Mouse (Mus musculus) embryonic stem cell, embryonic (primary cell): ENCODE results near the gene Def6.

ENCODE experiments used
- CTCF ChIA-PET, 4 experiments: fragments of 300-600 bp in 2 of 4; fragments of 350-600 bp in 2 of 4; sonication (Branson Sonifier 250); formaldehyde crosslinking; loops; one replicate each; lab custom pipeline; 2022; ENCODE audit warnings: inconsistent platforms in 2 of 4; lab: Charles Lee
- POLR2A ChIA-PET, 4 experiments: fragments of 300-600 bp in 2 of 4; fragments of 350-600 bp in 2 of 4; sonication (Branson Sonifier 250); formaldehyde crosslinking; loops; one replicate each; lab custom pipeline; 2022; ENCODE audit warnings: antibody characterized with exemption in 4 of 4, inconsistent platforms in 1 of 4; lab: Charles Lee

Def6 gene

DNA sequence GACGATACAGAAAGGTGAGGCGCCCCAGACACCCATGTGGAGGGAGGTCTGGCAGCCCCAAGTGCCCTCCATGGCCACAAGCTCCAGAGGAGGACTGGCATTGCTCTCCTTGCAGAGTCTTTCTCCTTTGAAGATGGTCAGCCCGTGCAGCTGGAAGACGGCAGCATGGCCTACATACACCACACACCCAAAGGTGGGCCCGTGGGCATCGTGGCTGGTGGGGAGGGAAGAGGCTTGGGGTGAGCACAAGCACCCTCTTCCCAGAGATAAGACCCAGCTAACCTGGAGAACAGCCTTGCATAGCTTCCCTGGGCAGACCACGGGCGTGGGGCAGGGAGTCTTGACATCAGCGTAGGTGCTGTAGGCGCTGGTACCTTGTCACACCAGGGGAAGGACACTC, 12.5 kb upstream of the Def6 start:
- ChIA-PET POLR2A (interaction anchor here in 2 of 4 experiments (0.7 to 1.7 kb wide), 5 partner anchors 10 to 119 kb away, joined by 3 to 7 read pairs (median 4); partner anchors contain the start of gene Def6 (in 1 of the 2)), CTCF (interaction anchor here (1.0 to 2.8 kb wide), 7 partner anchors 9 to 95 kb away, joined by 3 to 15 read pairs (median 3); no protein-coding TSS in a partner anchor)

DNA sequence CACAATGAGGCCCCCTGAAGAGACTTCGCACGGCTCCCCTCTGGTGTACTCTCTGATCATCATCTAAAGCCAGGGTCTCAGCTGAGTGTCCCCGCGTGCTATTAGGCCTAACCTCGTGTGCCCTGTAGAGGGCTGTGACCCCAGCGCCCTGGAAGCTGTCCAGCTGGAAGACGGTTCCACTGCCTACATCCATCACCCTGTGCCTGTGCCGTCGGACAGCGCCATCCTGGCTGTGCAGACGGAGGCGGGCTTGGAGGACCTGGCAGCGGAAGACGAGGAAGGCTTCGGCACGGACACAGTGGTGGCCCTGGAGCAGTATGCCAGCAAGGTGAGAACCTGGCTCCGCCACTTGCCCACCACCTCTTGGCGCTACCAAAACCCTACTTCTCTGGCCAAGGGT, 9.9 kb upstream of the Def6 start:
- POLR2A ChIA-PET: interaction anchor here in 2 of 4 experiments (0.7 to 2.7 kb wide), 5 partner anchors 10 to 134 kb away, joined by 3 to 11 read pairs (median 6); partner anchors contain the start of gene Def6 (in 2 of the 2)
- CTCF ChIA-PET: interaction anchor here (0.5 to 2.1 kb wide), 9 partner anchors 9 to 1246 kb away, joined by 3 to 11 read pairs (median 4); partner anchors contain the start of genes Def6 (in 1 of the 4) and Ppard (in 1 of the 4)

DNA sequence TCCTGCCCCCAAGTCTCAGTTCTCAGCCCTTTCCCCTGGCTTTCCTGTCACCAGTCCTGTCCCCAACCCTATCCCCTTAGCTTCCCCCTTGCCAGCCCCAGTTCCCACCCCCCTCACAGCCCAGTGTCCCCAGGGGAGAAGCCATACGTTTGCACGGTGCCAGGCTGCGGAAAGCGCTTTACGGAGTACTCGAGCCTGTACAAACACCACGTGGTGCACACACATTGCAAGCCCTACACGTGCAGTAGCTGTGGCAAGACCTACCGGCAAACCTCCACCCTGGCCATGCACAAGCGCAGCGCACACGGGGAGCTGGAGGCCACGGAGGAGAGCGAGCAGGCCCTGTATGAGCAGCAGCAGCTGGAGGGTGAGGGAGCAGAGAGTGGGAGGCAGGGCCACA, 5.6 kb upstream of the Def6 start:
- CTCF ChIA-PET: interaction anchor here in 3 of 4 experiments (0.6 to 3.6 kb wide), 8 partner anchors 11 to 571 kb away, joined by 3 to 24 read pairs (median 4); no protein-coding TSS in a partner anchor
- POLR2A ChIA-PET: interaction anchor here in 3 of 4 experiments (0.5 to 2.4 kb wide), 6 partner anchors 11 to 115 kb away, joined by 3 to 6 read pairs (median 3); partner anchors contain the start of gene Ppard (in 1 of the 3)

DNA sequence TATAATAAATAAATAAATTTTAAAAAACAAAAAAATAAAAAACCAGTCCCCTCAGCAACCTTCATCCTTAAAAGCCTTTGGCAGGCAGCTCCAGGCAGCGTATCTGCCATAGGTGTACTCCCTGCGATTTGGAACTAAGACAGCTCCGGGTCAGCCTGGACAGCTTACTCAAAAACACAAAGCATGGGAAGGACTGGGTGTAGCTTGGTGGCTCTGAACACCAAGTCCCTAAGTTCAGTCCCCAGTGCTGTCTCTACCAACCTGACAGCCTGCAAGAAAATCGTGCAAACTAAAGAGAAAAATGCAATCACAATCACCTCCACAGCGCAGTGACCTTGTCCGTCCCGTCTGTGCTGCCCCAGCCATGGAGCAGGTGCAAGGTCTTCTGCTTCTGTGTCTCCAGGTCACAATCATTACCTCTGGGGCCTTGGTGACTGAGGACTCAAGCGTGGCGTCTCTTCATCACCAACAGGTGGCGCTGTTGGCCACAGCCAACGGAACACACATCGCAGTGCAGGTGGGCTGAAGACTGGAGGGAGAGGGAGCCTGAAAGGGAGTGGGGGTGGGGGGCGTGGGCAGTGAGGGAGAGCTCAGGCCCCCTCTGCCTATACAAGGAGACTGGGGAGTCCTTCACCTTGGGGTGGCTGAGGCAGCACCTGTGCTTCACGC, 3.4 kb upstream of the Def6 start:
- CTCF ChIA-PET: interaction anchor here (0.5 to 1.7 kb wide), 37 partner anchors 8 to 227 kb away, joined by 3 to 16 read pairs (median 4); partner anchors contain the start of gene Ppard (in 1 of the 4)
- POLR2A ChIA-PET: interaction anchor here (0.5 to 2.0 kb wide), 12 partner anchors 8 to 802 kb away, joined by 3 to 8 read pairs (median 3); partner anchors contain the start of gene Uhrf1bp1 (in 1 of the 4)

DNA sequence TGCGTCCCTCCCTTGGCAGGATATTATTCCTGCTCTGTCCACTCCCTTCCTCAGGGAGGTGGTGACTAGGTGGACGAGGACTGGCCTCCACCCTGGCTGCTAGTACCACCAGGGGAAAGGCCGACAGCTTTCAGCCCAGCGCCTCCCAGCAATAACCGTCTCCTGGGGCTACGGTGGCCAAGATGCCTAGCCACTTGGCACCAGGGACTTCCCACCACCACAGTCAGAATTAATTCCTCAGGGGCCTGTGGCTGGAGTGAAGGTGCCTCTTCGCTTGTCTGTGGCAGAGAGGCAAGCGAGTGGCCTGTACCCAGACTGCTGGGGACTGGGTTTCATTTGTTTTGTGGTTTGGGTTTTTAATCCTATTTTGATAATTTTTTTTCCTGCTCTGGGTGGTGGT, 2.1 kb upstream of the Def6 start:
- POLR2A ChIA-PET: interaction anchor here in 3 of 4 experiments (1.3 to 1.7 kb wide), 3 partner anchors 9 to 56 kb away, joined by 3 to 8 read pairs (median 3); no protein-coding TSS in a partner anchor
- CTCF ChIA-PET: interaction anchor here in 3 of 4 experiments (0.8 to 1.7 kb wide), 8 partner anchors 16 to 185 kb away, joined by 3 to 5 read pairs (median 3); partner anchors contain the start of gene Ppard (in 1 of the 3)

DNA sequence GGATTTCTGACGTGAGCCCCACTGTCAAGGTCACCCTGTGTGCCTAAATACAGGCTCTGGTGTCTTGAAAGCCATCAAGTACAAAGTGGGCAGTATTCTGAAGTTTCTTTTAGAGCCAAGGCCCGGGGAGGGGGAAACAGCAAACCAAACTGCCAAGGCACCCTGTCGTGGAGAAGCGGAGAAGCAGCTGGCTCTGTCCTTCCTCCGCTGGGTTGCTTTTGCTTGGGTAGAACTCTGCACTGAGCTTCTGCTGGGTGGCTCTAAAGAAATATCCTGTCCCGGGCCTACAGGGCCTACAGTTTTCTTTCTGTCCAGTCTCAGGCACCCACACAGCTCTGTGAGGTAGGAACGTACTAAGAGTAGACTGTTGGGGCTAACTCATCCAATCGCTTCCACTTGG, 486 bp upstream of the Def6 start:
- ChIA-PET CTCF (interaction anchor here (0.5 to 3.5 kb wide), 53 partner anchors 7 to 964 kb away, joined by 3 to 57 read pairs (median 4); partner anchors contain the start of genes Ppard (in 2 of the 4), Fance (in 1 of the 4), Rpl10a (in 1 of the 4) and Tcp11 (in 1 of the 4)), POLR2A (interaction anchor here (0.5 to 3.2 kb wide), 66 partner anchors 8 to 528 kb away, joined by 3 to 50 read pairs (median 4); partner anchors contain the start of genes Fance (in 2 of the 4), Ppard (in 1 of the 4), Rpl10a (in 1 of the 4) and Scube3 (in 1 of the 4))

DNA sequence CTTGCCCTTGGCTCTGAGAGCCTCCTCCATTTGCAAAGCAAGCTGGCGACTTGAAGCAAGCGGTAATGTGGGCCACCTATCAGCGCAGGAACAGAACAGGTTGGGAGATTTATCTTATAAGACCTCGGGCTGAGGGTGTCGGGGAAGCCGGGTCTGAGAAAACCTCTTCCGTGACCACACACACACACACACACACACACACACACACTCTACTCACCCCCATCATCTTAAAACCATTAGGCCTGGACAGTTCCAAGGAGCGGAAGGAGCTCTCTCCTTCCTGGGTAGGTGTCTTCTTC, 685 bp downstream of the Def6 start:
- ChIA-PET CTCF (interaction anchor here (0.5 to 3.5 kb wide), 31 partner anchors 8 to 948 kb away, joined by 3 to 57 read pairs (median 4); partner anchors contain the start of genes Ppard (in 2 of the 4), Fance (in 1 of the 4) and Tcp11 (in 1 of the 4)), POLR2A (interaction anchor here (0.6 to 3.2 kb wide), 47 partner anchors 7 to 415 kb away, joined by 3 to 50 read pairs (median 4); partner anchors contain the start of genes Fance (in 1 of the 4), Ppard (in 1 of the 4), Rpl10a (in 1 of the 4) and Tcp11 (in 1 of the 4))

DNA sequence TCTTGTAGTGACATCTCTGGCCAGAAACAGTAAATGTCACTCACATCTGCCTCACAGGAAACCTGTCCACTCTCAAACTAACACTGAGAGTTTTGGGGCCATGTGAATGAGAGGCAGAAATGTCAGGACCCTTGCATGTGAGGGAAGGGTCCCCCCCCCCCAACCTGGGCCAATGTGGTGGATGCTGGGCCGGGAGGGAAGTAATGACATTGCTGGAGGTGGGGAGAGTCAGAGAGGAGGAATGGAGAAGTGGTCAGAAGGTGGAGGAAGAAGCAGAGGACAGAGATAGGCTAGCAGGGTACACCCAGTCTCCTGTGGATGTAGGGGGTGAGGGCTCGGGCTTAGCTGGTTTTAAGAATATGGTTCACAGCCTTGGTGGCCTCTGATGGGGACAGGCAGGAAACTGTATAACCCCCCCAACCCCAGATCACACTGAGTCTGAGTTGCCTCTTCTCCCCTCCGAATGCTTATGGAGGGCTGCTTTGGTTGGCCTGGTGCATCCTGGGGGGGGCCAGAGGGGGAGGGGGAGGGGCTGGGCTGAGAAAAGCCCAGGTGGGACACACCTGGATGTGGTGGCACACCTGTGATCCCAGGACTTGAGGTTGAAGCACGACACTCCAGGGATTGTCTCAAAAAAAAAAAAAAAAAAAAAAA, 2.0 kb downstream of the Def6 start:
- CTCF ChIA-PET: interaction anchor here in 1 of 4 experiments (3.5 kb wide), 1 partner anchor 15 kb away, joined by 57 read pairs; no protein-coding TSS in a partner anchor
- POLR2A ChIA-PET: interaction anchor here in 2 of 4 experiments (0.5 to 3.0 kb wide), 5 partner anchors 11 to 113 kb away, joined by 3 to 11 read pairs (median 3); partner anchors contain the start of gene Fance (in 1 of the 2)

DNA sequence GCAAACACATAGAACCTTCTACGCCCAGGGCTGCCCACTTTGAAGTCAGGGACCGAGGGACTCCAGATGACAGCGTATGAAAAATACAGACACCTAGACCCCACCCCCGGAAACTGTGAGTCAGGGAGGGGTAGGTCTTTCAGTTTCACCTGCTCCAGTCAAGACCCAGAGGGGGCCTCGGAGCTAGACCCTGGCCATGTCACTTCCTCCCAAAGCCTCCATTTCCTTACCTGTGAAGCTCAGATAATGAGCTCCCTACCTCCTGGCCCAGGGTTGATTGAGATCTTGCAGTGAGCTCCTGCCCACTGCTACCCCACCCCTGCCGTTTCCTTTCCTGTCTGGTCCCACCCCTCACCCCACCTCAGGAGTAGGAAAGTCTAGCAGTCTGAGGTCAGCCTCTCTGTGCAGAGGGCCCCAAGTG, 4.4 kb downstream of the Def6 start:
- ChIA-PET POLR2A (interaction anchor here in 3 of 4 experiments (0.5 to 3.9 kb wide), 38 partner anchors 8 to 356 kb away, joined by 3 to 48 read pairs (median 4); partner anchors contain the start of genes Fance (in 1 of the 3), Ppard (in 1 of the 3) and Uhrf1bp1 (in 1 of the 3)), CTCF (interaction anchor here (0.6 to 3.3 kb wide), 18 partner anchors 8 to 936 kb away, joined by 3 to 24 read pairs (median 6); partner anchors contain the start of gene Ppard (in 1 of the 4))

DNA sequence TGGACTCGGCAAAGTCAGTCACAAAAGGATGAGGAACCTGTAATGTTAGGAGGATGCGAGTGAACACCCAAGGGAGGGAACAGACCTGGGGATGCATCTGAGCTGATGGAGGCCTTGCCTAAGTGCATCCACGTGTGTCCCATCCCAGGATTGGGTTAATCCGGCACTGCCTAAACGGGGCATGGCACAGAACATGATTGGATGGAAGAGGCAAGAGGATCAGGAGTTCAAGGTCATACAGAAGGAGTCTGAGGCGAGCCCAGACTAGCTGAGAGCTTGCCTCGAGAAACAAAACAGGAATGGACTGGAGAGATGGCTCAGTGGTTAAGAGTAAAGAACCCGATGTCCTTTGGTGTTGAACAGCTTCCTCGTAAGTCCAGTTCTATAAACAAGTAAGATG, 4.8 kb downstream of the Def6 start:
- CTCF ChIA-PET: interaction anchor here (0.5 to 3.3 kb wide), 36 partner anchors 8 to 936 kb away, joined by 3 to 24 read pairs (median 4); partner anchors contain the start of genes Ppard (in 1 of the 4) and Tcp11 (in 1 of the 4)
- POLR2A ChIA-PET: interaction anchor here in 3 of 4 experiments (0.5 to 3.9 kb wide), 44 partner anchors 8 to 356 kb away, joined by 3 to 48 read pairs (median 4); partner anchors contain the start of genes Fance (in 1 of the 3), Ppard (in 1 of the 3), Tcp11 (in 1 of the 3) and Uhrf1bp1 (in 1 of the 3)

DNA sequence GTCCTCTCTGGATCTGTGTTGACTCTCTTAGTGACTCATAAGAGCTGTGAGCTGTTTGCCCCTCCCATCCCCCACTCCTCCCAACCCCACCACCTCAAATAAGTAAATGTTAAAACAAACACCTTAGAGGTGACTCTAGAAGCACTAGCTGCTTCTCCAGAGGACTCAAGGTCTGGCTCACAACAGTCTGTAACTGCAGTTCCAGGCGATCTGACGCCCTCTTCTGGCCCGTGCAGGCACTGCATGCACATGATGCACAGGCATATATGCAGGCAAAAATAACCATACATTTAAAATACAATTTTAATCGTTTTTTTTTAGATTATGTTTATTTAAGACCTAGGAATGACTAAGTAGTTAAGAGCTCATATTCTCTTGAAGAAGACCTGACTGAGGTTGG, 5.7 kb downstream of the Def6 start:
- CTCF ChIA-PET: interaction anchor here (0.5 to 3.3 kb wide), 60 partner anchors 8 to 424 kb away, joined by 3 to 24 read pairs (median 4); partner anchors contain the start of genes Ppard (in 2 of the 4) and Tcp11 (in 2 of the 4)
- POLR2A ChIA-PET: interaction anchor here in 3 of 4 experiments (0.6 to 3.9 kb wide), 29 partner anchors 9 to 133 kb away, joined by 3 to 48 read pairs (median 4); partner anchors contain the start of genes Fance (in 1 of the 3), Ppard (in 1 of the 3) and Tcp11 (in 1 of the 3)

DNA sequence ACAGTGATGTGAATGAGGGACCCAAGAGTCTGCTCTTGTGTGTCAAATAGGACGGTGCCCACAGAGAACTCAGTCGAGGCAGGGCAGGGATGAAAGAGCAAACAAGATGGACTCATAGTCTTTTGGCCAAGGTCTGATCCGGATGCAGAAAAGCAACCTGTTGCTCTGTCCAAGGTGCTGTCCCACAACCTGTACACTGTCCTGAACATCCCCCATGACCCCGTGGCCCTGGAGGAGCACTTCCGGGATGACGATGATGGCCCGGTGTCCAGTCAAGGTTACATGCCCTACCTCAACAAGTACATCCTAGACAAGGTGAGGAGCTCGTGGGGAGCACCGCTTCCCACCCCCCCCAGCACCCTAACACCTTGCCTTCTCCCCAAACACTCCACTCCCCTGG, 9.2 kb downstream of the Def6 start:
- ChIA-PET CTCF (interaction anchor here in 2 of 4 experiments (1.1 to 1.6 kb wide), 2 partner anchors 9 kb away, joined by 4 to 5 read pairs; partner anchors contain the start of gene Def6 (in 2 of the 2)), POLR2A (interaction anchor here (0.6 to 2.3 kb wide), 10 partner anchors 9 to 660 kb away, joined by 3 to 10 read pairs (median 4); partner anchors contain the start of genes Def6 (in 2 of the 4), Hmga1 (in 1 of the 4) and Rpl10a (in 1 of the 4))

DNA sequence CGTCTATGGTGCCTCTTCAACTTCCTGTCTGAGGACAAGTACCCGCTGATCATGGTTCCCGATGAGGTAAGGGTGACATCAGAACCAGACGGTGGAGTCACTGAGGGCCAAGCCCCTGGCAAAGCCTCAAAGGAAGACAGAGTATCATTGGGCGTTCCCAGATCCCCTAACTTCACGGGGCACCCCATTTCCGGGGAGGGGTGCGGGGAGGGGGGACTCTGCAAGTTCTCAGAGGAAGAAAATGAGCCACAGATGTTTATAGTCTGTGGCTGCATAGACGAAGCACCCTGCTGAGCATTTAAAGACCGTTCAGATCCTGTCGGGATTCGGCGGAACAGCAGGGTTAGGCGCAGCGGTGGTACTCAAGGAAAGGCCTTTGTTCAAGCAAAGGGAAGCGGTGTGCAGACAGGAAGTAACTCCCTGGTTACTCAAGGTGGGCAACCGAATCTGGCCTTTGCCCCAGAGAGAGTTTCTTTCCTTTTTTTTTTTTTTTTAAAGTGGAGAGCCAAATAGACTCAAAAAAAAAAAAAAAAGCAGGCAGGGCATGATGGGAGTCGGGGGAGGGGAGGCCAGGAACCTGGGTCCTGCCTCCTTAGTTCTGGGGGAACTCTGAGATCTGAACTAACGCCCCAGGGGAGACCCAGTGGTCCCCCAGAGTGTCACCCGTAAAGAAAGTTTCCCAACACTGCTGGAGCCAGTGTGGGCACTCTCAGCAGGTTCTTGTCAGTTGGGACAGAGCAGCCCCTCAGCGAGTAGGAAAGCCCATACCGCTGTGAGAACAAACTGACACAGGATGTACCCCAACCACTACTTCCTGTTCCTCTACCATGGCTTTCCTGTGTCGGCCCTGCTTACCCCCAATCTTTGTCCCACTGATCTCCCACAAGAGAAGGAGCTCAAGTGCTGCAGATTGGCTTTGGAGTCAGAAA, 10.4 kb downstream of the Def6 start:
- CTCF ChIA-PET: interaction anchor here in 1 of 4 experiments (0.6 to 0.7 kb wide), 2 partner anchors 22 to 152 kb away, joined by 3 to 5 read pairs; no protein-coding TSS in a partner anchor
- POLR2A ChIA-PET: interaction anchor here in 2 of 4 experiments (0.5 to 1.3 kb wide), 6 partner anchors 8 to 662 kb away, joined by 3 to 6 read pairs (median 4); partner anchors contain the start of genes Def6 (in 1 of the 2) and Hmga1 (in 1 of the 2)

DNA sequence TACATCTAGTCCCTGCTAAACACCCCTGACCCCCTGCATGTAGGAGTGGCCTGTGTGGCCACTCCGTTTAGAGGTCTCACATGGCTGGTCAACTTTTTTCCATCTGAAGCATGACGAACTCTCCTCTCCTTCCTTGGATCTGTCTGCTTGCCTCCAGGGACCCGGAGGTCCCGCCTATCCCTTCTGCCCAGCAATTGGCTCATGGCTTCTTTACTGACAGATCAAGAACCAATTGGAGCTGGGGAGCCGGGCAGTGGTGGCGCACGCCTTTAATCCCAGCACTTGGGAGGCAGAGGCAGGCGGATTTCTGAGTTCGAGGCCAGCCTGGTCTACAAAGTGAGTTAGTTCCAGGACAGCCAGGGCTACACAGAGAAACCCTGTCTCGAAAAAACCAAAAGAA, 14.9 kb downstream of the Def6 start:
- ChIA-PET CTCF (interaction anchor here (0.7 to 5.2 kb wide), 11 partner anchors 9 to 146 kb away, joined by 3 to 57 read pairs (median 3); partner anchors contain the start of genes Def6 (in 1 of the 4), Ppard (in 1 of the 4) and Tead3 (in 1 of the 4)), POLR2A (interaction anchor here in 3 of 4 experiments (0.6 to 7.0 kb wide), 16 partner anchors 9 to 470 kb away, joined by 3 to 65 read pairs (median 6); partner anchors contain the start of genes Ppard (in 3 of the 3), Def6 (in 1 of the 3) and Fance (in 1 of the 3))
